In the genomic region with DNA sequence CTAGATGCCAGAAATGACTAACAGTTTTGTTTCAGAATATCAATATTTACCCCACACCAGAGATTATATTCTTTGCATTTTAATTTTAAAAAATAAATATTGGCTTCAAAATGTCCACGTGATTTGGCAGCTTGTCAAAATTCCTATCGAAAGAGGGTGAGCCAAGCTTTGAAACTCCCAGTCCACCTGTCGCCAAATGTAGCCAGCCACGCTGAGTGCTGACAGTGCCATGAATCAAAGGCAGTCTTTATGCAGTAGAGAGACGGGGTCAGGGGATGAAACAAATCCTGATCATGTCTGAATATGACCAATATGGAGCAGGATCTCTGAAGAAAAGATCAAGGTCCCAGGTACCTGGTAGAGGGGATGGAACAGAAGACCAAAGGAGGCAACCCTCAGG, we compare ENCODE assay signal across 35 mouse cellular contexts. TPM values are rescaled to one million over a fixed set of nuclear protein-coding genes. Genes with fewer than 3 reads are reported as not detected.
"Had no signal": no experiment of that assay in that cellular context is flagged by ENCODE, and none has a peak within 500 bp of the region (broad histone marks: within the 10 kb centered on the region; RNA-seq: fewer than 3 reads in every experiment).

No protein-coding gene starts in this region.

- H3K36me3 ChIP-seq: heart, embryonic 13.5 days; heart, embryonic 15.5 days; hindbrain, embryonic 10.5 days; hindbrain, embryonic 12.5 days; intestine, embryonic 15.5 days; limb, embryonic 10.5 days; limb, embryonic 12.5 days; liver, embryonic 13.5 days had no signal

- ATAC-seq: hindbrain, embryonic 16.5 days; inflammation-experienced regulatory T-cells, adult 6 months; intestine, embryonic 15.5 days; intestine, postnatal 0 days had no signal

- H3K4me2 ChIP-seq: heart, embryonic 11.5 days; heart, embryonic 13.5 days; heart, embryonic 15.5 days; hindbrain, embryonic 12.5 days; hindbrain, embryonic 14.5 days; intestine, embryonic 15.5 days; limb, embryonic 12.5 days; liver, embryonic 11.5 days; liver, embryonic 13.5 days had no signal

- H3K4me3 ChIP-seq: gastrocnemius, adult 2 months; heart, adult 2 months; heart, embryonic 13.5 days; heart, embryonic 15.5 days; hindbrain, embryonic 10.5 days; hindbrain, embryonic 12.5 days; intestine, embryonic 15.5 days; layer of hippocampus, adult 2 months; left cerebral cortex, adult 2 months; limb, embryonic 10.5 days; limb, embryonic 12.5 days; liver, embryonic 13.5 days had no signal

- DNase-seq: gastrocnemius, adult 2 months; gastrocnemius, postnatal 10 days; gastrocnemius, postnatal 25 days; heart, adult 2 months; heart, postnatal 4 days; kidney, adult 18-20 months; kidney, adult 8-10 months; kidney, postnatal 10 days; kidney, postnatal 25 days; kidney, postnatal 4 days; liver; liver, embryonic 13.5 days had no signal

RNA-seq across cellular contexts. Expression of gene Kndc1, which starts 2.7 kb away (rescaled TPM):
- total RNA-seq: gastrocnemius, adult 2 months; gastrocnemius, postnatal 25 days; granulocyte monocyte progenitor cell, adult 5-6 weeks; heart, adult 2 months; heart, postnatal 25 days had no signal
- polyA plus RNA-seq: heart, postnatal 0 days; limb, embryonic 10.5 days; liver, embryonic 11.5 days had no signal

RNA-seq across cellular contexts. Expression of gene Utf1, which starts 51.8 kb away (rescaled TPM):
- total RNA-seq: gastrocnemius, adult 2 months; gastrocnemius, postnatal 10 days; gastrocnemius, postnatal 25 days; gastrocnemius, postnatal 4 days; granulocyte monocyte progenitor cell, adult 5-6 weeks; heart, adult 2 months; heart, postnatal 25 days; heart, postnatal 4 days; layer of hippocampus, adult 2 months; layer of hippocampus, postnatal 10 days; layer of hippocampus, postnatal 25 days; left cerebral cortex, adult 2 months; left cerebral cortex, postnatal 14 days; left cerebral cortex, postnatal 36 days had no signal
- polyA plus RNA-seq: heart, adult 2 months; heart, embryonic 11.5 days; heart, embryonic 13.5 days; heart, embryonic 15.5 days; heart, postnatal 0 days; hindbrain, embryonic 10.5 days; hindbrain, embryonic 12.5 days; hindbrain, embryonic 14.5 days; hindbrain, embryonic 16.5 days; intestine, embryonic 15.5 days; intestine, postnatal 0 days; liver, embryonic 11.5 days; liver, embryonic 13.5 days had no signal

RNA-seq across cellular contexts. Expression of gene Adgra1, which starts 57.8 kb away (rescaled TPM):
- total RNA-seq: granulocyte monocyte progenitor cell, adult 5-6 weeks had no signal
- polyA plus RNA-seq: heart, embryonic 11.5 days; heart, embryonic 15.5 days; inflammation-experienced regulatory T-cells, adult 6 months; limb, embryonic 10.5 days; limb, embryonic 12.5 days; liver, embryonic 13.5 days had no signal
